Mouse (Mus musculus) c-Kit-positive CD71-positive TER-119-negative erythroid progenitor cells, embryonic 14.5 days (primary cell): ENCODE measurements around the gene Kif11.

Source experiments
- DNase-seq: peaks from one replicate; pipeline ENCODE4 v3.0.0-alpha.2; 2013; ENCODE audit warnings: low read depth

Kif11 gene

DNA sequence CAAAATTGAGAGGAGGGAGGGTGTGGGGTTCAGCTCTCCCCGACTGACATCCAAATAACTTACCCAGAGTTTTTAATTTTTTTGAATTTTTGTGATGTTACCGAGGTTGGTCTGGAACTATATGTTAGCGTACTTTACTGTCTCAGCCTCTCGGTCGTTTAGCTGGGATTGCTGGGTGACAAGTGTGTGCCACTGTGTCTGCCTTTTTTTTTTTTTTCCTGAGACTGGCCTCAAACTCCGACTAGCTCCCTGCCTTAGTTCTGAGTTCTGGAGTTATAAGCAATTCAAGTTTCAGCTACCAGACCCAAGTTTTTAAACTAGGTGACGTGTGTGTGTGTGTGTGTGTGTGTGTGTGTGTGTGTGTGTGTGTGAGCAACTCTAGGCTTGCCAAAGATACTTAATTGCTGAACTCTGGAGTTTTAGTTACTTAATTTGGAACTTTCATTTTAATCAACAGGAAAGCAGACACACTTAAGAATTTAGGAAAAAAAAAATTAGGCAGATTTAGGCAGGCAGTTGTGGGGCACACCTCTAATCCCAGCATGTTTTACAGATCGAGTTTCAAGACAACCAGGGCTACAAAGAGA is 1.3 kb downstream of the Kif11 start:
- no peak for DNase-seq

DNA sequence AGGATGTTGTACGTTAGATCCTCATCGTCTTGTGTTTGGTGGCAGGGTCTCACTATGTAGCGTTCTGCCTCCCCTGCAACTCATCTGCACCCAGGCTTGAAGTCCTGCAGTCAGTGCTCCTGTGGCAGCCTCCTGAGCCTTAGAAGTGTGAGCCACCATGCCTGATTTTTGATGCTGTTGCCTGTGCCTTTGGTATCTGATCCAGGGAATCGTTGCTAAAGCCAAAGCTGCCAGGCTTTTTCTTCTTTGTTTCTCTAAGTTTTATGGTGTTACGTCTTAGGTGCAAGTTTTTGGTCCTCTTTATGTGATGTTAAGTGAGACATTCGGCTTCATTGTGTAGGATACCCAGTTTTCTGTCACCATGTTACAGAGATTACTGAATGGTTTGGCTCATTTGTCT is 2.6 kb downstream of the Kif11 start:
- no peak for DNase-seq

DNA sequence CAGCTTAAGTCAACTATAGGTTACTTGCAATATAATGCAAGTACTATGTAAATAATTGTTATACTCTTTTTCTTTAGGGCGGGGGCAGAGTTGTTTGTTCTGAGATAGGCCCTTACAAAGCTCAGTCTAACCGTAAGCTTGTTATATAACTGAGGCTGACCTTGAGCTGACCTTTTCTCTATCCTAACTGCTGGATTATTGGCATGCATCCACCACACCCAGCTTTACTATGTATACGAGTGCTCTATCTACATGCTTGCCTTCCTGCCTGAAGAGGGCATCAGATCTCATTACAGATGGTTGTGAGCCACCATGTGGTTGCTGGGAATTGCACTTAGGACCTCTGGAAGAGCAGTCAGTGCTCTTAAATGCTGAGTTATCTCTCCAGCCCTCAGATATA is 9.9 kb downstream of the Kif11 start:
- DNase-seq, result no peak

DNA sequence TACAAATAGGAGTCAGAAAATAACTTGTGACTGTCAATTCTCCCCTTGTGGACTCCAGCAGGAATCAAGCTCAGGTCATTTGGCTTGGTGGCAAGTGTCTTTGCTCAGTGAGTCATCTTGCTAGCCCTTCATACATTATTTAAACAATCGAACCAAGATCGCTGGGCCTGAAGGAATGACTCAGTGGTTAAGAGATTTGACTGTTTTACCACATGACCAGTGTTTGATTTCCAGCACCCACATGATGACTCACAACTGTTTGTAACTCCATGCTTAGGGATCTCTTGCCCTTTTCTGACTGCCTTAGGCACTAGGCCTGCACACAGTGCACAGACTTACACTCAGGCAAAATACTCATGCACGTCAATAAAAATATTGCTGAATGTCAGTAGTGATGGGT is 15.7 kb downstream of the Kif11 start:
- DNase-seq, result no peak

DNA sequence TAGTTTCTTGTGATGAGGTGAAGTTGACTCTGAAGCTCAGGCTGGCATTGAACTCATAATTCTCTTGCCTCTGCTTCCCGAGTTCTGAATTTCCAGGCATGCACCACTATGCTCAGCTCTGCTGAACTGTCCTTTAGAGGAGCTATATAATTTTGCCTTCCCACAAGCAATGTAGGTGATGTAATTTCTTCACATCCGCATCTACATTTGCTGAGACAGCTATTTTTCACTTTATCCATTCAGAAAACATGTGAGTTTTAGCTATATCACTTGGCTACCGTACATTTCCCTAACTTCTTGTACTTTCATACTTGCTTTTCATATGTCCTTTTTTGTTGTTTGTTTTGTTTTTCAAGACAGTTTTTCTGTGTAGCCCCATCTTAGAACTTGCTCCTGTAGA is 20.1 kb downstream of the Kif11 start:
- no peak for DNase-seq

DNA sequence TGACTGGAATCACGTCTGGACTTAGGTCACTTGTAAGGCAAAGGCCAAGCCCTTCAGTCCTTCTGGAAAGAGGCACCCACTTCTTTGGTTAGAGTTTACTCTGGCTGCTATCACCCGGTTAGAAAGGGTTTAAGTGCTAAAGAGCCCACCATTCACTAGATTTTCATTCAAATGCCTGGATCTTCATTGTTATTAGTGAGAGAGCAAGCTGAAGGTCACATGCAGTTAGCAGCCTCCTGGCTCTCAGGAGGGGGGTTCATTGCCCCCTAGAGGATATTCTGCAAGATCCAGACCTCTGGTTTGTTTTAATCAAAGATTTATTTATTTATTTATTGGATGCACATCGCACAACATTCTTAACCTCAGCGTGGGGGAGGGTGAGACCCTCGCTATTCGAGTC is 24.7 kb downstream of the Kif11 start:
- DNase-seq, result no peak

DNA sequence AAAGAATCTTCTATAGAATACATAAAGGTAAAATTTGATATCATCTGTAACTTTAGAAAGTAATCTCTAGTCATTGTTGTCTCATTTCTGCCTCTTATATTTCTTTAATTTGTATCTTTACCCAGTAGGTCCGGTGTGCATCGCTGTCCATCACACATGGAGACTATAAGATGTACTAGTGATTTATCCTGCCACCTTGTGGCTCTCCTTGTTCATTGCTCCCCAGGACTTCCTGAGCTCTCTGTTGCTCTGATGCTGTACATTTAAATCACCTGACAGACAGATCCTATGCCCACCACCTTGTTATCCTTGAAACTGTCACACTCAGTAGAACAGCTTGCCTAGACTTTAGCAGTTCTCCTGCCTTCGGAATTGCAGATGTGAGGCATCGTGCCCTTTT is 42.1 kb downstream of the Kif11 start:
- DNase-seq, result no peak

DNA sequence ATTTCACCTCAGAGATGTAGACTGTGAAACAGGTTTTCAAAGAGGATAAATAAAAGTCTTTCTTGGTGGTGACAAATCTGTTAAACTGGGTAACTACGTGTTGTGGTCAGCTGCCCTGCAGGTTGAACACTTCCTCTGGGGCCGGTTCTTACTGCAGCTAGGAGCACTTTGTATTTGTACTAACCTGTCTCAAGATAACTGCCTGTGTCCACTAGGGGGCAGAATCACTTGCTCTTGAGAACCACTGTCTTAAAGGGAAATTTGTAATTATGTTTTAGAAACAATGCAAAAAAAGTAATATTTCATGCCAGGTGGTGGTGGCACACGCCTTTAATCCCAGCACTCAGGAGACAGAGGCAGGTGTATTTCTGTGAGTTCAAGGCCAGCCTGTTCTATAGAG is 43.4 kb downstream of the Kif11 start:
- DNase-seq, result peak; percentile 73

DNA sequence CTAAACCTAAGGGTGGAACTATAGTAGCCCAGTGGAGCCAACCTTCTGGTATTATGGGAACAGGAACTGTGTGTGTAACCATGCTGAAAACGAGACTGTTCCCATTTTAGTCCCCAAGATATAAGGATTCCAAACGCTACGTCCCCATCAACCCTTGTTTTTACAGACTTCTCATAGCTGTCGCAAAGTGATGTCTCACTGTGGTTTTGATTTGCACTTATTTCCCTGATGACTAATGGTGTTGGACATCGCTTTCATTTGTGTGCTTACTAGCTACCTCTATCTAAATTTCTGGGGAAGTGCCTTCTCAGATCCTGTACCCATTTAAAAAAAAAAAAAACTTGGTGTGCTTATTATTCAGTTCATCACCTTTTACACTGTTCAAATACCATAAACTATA is 52.4 kb downstream of the Kif11 start:
- DNase-seq, result no peak

DNA sequence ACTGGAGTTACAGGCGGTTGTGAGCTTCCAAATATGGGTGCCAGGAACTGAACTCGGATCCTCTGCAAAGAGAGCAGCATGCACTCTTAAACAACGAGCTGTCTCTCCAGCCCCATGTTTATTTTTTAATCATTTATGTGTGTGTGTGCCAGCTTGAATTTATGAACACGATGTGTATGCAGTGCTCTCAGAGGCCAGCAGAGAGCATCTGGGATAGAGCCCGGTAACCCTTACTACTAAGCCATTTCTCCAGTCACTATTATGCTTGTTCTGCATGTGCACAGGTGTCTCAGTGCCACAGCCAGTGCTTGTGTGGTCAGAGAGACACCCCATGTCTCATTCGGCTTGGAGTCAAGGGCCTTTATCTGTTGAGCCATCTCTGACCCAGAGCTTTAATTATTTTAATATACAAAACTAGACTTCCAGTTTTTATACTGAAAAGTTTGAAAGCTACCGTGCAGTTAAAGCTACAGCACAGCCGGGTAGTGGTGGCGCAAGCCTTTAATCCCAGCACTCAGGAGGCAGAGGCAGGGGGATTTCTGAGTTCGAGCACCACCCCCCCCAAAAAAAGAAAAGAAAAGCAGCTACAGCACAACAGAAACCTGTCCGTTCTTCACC is 55.0 kb downstream of the Kif11 start:
- DNase-seq, result no peak

DNA sequence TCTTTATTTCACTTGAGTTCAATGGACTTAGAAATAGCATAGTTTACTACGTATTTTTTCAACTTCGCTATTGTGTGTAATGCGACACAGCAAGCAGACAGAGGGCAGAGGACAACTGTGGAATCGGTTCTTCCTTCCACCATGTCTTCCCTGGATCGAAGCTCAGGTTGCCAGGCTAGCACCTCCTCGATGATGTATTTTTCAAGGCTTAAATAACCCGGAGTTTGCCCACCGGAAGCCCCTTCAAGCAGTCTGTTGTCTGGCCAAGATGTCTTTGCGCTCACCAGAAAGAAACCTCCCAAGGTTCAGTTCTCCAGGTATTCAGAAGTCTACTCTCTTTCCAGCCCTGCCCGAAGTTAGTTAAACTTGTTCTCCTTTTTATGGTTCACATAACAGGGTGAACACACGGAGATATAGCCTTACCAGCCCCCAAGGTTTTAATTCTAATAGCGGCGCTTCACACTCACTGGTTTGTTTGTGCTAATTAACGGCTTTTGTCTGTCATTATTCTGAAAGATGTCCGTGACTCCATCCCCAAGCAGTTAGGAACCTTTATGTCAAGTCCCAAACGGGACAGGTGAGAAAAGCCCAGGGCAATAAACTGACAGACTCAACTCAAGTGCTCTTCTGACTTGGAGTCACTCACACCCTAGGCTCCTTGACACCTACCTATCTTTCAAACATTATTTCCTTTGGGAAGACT is 56.8 kb downstream of the Kif11 start:
- no peak for DNase-seq

DNA sequence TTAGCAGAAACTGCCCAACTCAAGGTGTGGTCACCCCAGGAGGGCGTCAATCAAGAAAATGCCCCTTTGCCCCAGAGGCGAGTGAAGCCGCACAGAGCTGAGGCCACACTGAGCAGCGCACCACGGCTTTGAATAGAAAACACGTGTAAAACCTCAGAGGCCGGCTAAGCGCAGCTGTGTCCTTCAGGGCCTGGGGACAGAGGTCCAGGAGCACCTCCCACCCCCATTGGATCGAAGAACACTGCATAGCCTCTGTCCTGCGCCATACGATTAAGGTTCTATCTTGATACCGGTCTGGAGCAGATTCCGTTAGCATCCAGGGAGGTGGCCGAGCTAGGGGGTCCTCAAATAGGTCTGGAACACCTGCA is 57.7 kb downstream of the Kif11 start:
- DNase-seq, result no peak

DNA sequence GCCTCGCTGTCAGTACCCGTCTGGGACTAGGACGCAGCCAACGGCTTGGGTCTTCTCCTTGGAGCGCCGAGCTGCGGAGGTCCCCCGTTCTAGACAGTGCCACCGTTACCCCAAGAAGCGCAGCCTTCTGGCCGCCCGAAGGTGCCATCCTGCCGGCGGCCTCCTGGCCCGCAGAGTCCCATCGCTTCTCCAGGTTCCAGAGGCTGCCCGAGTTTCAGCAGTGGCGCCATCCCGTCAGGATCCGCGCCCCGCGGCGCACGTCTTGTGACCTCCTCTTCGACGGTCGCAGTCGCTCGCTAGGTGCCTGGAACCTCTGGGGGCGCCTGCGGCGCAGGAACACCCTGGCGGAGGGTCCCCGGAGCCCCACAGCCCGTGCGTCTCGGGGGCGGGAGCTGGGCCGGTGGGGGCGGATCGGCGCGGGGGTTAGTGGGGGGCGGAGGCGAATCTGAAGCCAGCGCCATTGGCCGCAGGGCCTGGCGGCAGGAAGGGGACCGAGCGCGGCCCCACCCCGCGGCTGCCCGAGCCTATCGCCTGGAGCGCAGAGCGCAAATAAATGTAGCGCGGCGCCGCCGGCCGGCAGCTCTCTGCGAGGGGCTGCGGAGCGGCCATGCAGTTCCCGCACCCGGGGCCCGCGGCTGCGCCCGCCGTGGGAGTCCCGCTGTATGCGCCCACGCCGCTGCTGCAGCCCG is 58.2 kb downstream of the Kif11 start, which contains the start of gene Hhex:
TSS of gene Hhex (plus strand) at position 548 of the 689 bp plus-strand sequence.
- peak; percentile 38 for DNase-seq

DNA sequence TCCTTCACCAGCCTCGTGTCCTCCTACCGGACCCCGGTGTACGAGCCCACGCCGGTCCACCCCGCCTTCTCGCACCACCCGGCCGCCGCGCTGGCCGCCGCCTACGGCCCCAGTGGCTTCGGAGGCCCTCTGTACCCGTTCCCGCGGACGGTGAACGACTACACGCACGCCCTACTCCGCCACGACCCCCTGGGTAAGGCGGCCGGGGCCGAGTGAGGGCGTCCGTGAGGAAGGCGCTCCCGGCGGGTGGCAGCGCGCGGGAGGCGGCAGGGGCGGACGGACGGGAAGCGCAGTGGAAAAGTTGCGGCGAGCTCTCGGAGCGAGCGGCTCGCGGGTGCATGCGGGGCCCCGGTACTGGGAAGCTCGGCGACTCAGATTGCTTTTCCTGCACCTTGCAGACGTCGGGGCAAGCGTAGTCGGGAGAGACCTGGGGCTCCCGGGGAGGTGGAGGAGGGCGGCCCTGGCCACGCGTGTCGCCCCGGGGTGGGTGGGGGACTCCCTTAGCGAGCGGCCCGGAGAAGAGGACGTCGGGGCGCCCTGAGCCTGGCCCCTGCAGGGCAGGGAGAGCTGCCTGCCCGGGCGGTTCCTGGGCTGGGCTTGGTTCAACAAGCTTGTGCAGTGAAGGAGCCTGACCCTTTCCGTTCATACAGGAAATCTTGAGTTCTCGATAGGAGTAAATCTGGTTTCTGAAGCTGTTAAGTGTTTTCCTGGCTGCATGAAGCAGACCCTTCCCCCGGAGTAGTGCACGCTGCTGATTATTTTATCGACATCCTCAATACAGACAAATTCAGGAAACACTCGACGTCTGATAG is 59.0 kb downstream of the Kif11 start:
- peak; percentile 41 for DNase-seq

DNA sequence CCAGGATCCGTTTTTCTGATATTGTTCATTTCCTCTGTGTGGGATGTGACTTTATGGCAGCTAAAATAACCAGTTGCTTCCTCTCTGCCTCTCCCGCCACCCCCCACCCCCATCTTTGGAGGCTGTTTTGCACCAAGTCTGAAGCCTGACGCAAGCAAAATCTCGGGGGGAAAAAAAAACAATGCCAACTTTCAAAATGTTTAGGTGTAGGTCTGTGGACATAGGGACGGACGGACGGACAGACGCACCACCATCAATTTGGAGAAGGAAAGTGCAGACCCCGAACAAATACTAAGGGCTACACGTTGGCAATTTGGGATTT is 59.6 kb downstream of the Kif11 start:
- no peak for DNase-seq

DNA sequence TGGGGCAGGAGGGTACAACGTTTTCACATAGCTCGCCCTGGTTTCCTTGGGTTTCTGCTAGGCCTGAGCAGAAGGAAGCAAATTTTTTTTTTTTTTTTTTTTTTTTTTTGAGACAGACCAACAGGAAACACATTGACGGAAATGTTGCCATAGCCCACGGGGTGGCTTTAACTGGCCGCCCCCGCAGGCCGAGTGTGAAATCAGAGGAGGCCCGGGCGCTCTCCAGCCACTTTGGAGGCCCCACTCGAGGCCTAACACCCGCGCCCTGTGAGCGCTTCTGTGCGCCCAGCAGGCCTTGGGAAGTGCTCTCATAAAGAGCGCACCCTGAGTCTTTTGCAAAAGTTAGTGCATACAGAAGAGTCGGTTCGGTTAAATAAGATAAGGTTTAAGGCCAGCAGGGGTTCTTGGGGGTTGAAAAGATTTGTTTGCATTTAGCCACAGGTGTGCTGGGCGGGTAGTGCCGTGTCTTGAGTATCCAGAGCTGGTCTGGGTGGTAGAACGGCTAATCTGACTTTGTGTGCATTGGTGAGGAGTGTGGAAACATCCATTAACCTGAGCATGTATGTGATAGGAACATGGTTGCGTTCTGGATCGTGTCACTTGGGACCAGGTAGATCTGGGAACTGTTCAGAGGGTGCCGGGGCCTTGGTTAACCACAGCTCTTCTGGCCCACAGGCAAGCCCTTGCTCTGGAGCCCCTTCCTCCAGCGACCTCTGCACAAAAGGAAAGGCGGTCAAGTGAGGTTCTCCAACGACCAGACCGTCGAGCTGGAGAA is 60.5 kb downstream of the Kif11 start:
- DNase-seq, result no peak

DNA sequence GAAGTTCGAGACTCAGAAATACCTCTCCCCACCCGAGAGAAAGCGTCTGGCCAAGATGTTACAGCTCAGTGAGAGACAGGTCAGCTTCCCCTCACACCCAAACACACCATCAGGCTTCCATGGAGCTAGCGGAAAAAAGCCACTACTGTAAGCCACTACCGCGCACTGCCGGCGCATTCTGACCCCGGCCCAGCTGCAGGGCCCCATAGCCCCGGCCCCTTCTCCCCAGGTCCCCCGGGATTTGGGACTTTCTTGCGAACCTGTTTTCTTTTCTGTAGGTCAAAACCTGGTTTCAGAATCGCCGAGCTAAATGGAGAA is 61.0 kb downstream of the Kif11 start:
- no peak for DNase-seq

DNA sequence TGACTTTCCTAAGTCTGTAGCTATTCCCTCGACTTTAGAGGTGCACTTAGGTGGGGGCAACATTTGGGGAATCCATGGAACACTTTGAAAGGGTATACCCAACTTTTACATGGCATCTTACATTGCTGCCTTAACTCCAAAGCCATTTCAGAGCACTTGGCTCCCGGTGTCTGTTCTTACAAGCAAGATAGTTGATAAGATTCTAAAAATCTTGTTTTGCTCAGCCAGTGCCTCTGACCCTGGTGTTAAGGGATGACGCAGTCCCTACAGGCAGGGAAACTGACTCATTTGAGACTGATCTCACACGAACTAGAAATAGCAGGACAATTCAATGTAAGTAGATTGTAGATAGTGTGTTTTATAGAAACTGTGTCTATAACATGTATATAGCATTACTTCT is 64.0 kb downstream of the Kif11 start:
- no peak for DNase-seq

DNA sequence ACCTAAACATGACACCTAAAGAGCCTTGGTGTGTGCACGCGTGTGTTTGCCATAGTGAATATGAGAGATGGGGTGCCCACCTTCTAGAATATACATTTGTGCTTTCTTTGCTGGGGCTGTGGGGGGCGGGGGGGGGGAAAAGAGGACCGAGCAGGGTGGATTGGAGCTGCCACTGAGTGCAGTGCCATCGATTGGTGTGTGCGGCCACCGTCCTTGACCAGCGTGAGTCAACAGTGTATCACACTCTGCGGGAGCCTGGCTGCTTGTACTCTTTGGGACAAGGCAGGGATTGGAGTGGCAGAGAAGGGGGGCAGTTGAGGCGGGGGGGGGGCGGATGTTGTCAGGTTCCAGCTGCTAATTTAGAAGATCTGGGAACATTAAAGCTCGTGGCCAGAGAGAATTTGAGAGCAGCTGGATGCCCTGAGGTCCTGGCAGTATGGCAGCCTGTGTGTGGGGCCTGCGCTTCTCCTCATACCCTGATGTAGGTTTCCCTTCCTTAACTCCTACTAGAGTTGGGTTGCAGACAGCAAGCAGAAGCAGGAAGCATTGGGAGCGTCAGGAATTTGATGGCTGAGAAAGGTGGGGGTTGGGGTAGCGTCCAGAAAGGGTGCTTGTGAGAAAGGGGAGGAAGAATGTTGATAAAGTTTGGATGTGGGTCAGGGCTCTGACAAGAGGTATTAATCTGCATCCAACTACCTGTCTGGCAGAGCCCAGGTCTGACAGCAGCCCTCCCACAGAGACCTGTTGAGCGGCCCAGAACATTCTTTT is 64.7 kb downstream of the Kif11 start:
- DNase-seq, result no peak

DNA sequence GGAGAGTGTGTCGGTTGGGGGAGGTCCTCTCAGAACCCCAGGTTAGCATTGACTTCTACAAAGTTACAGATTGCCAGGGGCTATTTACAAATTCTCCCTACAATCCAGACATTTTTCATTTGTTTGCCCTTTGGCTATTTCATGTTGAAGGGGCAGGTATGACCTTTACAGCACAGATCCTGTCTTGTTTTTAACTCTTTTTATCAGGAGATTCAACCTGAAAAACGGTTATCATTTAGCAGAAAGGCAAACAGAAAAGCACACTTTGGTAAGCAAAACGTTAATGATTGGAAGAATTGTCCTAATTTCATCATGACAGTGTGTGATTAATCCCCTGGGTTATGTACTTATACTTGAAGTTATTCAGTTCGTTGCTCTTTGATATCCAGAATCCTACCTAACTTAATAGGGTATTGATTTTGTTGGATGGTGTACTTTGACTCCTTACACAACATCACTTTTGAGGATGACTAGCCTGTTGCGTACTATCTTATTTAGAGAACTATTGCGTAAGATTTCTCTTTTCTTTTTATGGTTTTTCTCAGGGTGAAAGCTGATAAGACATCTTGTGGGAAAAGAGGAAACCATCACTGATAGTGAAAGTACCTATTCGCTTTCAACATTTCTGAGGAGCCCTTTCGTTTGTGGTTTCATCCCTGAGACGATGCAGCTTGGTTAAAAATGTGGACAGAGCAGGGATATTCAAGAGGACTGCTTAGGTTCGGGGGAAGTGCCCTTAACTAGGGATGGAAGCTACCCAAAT is 66.5 kb downstream of the Kif11 start:
- no peak for DNase-seq
